Comparison of ENCODE assay signal across 19 mouse cellular contexts in genomic region chr1:182609701-182610335, GRCm38 (mm10). TPM values are rescaled to one million over a fixed set of nuclear protein-coding genes. Genes with fewer than 3 reads are reported as not detected.
DNase-seq lines count a peak whose midpoint lies in the region; ATAC-seq and TF ChIP-seq lines count a peak whose summit lies in the region.
"Had no signal": no experiment of that assay in that cellular context is flagged by ENCODE, and none has a peak within 500 bp of the region (broad histone marks: within the 10 kb centered on the region; RNA-seq: fewer than 3 reads in every experiment).

No protein-coding gene starts in this region.

- in situ Hi-C loops in Patski (cut with MboI; ENCODE audit: low pct_unique_long_range_greater_than_20kb), result no loop called here

- no peaks in the 10 kb centered on the region for H3K27me3 ChIP-seq in Patski
- H3K27me3 ChIP-seq: liver, embryonic 15.5 days; stomach, embryonic 15.5 days had no signal

- TF ChIP-seq CTCF in Patski (IDR thresholded peaks at IDR 0.05), result no peak

- ATAC-seq in Patski, result no peak
- no peak for ATAC-seq in inflammation-experienced regulatory T-cells, adult 6 months

- CTCF ChIA-PET in Patski (lab: Charles Lee), result interaction anchor here (1.1 to 1.5 kb wide), 3 partner anchors 14 to 48 kb away, joined by 3 to 4 read pairs (median 4); no protein-coding TSS in a partner anchor

- peak; percentile 16 for DNase-seq in gastrocnemius, postnatal 25 days
- no peak for DNase-seq in gastrocnemius, adult 8-10 months (ENCODE audit: low spot score in 2 of 2)
- peak; percentile 46 for DNase-seq in Patski (ENCODE audit: low read depth, low spot score)
- DNase-seq in cerebellum, adult 9-11 months, result peak; percentile 41
- DNase-seq in kidney, postnatal 10 days, result peak; percentile 30
- DNase-seq in embryo, embryonic 11 days, result no peak
- no peak for DNase-seq in frontal cortex, postnatal 14 days (ENCODE audit: low spot score in 2 of 2)
- DNase-seq: right cerebral cortex, postnatal 25 days; thymus, postnatal 4 days had no signal

- POLR2A ChIA-PET in Patski (lab: Charles Lee), result interaction anchor here (1.2 to 1.4 kb wide), 2 partner anchors 18 to 116 kb away, joined by 3 to 6 read pairs; no protein-coding TSS in a partner anchor

RNA-seq across cellular contexts. Expression of gene Capn8, which starts 45.0 kb away (rescaled TPM):
- total RNA-seq in gastrocnemius, postnatal 25 days (2021), result not detected
- not detected for total RNA-seq in gastrocnemius, adult 8-10 months (2022)
- polyA plus RNA-seq in Patski (2021), result 0.06 TPM
- polyA plus RNA-seq in inflammation-experienced regulatory T-cells, adult 6 months (2017; shearing (Covaris generic)), result not detected
- total RNA-seq: G1E; hematopoietic stem cell, adult 5-6 weeks; layer of hippocampus, adult 18-20 months; left cerebral cortex, postnatal 25 days had no signal
- polyA plus RNA-seq: C2C12; erythroblast, embryonic 14.5 days; G1E; heart, embryonic 11.5 days; liver, embryonic 15.5 days had no signal

Comparison
In these comparisons a context has a peak if more than half of its experiments do, and no peak if none do; other contexts are left out.
1. DNase-seq: peak in gastrocnemius, postnatal 25 days (single experiment), Patski (single experiment), cerebellum, adult 9-11 months (single experiment) and kidney, postnatal 10 days (single experiment); none in gastrocnemius, adult 8-10 months (0 of 2), embryo, embryonic 11 days (single experiment) and frontal cortex, postnatal 14 days (0 of 2).